Mouse (Mus musculus) gastrocnemius, postnatal 36 days (tissue): Measurements from ENCODE around the gene Pxmp2. TPM values are rescaled to one million over a fixed set of nuclear protein-coding genes. Genes with fewer than 3 reads are reported as not detected.
A peak's percentile ranks its signal among the peaks of the same experiment; 100 is the strongest.

Experiments used
- DNase-seq, 2 experiments: peaks; one replicate each; pipeline ENCODE4 v3.0.0; 2022
- intact Hi-C: fragments of 180-260 bp; cut with DNase I; formaldehyde crosslinking; loops from one replicate; pipeline ENCODE4 v1.15.1; 2025
- total RNA-seq, 2 experiments: library from RNA; stranded (reverse); gene quantifications; 2 replicates each; pipeline ENCODE4 v1.2.3; 2021

The Pxmp2 gene
- total RNA-seq, 2 experiments from 2014 or later: 31.8 to 48.6 TPM

GRCm38 (mm10) chr5:110232346-110232745, 53.6 kb downstream of the Pxmp2 start:
- no peak for DNase-seq
- intact Hi-C loops: no loop called here

GRCm38 (mm10) chr5:110231638-110232037, 54.3 kb downstream of the Pxmp2 start:
- intact Hi-C loops: no loop called here
- no peak for DNase-seq

- peak; percentile 87 to 93 for DNase-seq
- intact Hi-C loops: no loop called here
Observed at GRCm38 (mm10) chr5:110230780-110231461, 55.1 kb downstream of the Pxmp2 start, which contains the start of gene Ankle2. Gene Ankle2, plus strand, starts transcription at chr5:110231004.

- intact Hi-C loops: no loop called here
- no peak for DNase-seq
Observed at GRCm38 (mm10) chr5:110230401-110230779, 55.6 kb downstream of the Pxmp2 start.

- no peak for DNase-seq
- intact Hi-C loops: no loop called here
Observed at GRCm38 (mm10) chr5:110227336-110227883, 58.6 kb downstream of the Pxmp2 start.

- intact Hi-C loops: no loop called here
- DNase-seq: no peak
Observed at GRCm38 (mm10) chr5:110225056-110225455, 60.9 kb downstream of the Pxmp2 start.

Other genes starting within 250 kb of the Pxmp2 start
- 1 to 10 TPM; 2.1 to 2.6 TPM for gene Gm17655, start 213.7 kb downstream of the Pxmp2 start, total RNA-seq
- gene Gm35315, start 191.8 kb downstream of the Pxmp2 start, total RNA-seq: under 1 TPM; 0.07 to 0.23 TPM
- gene Plcxd1, start 186.2 kb downstream of the Pxmp2 start, total RNA-seq: not detected
- gene Gtpbp6, start 178.0 kb downstream of the Pxmp2 start, total RNA-seq: 10 to 100 TPM; 13.6 to 14.3 TPM
- 1 to 10 TPM; 3.0 to 3.2 TPM for gene Zfp605, start 176.1 kb downstream of the Pxmp2 start, total RNA-seq
- 10 to 100 TPM; 12.3 to 14.1 TPM for gene Chfr, start 150.3 kb downstream of the Pxmp2 start, total RNA-seq
- gene Golga3, start 109.5 kb downstream of the Pxmp2 start, total RNA-seq: 10 to 100 TPM; 36.4 to 39.9 TPM
- 10 to 100 TPM; 22.3 to 24.8 TPM for gene Ankle2, start 55.2 kb downstream of the Pxmp2 start, total RNA-seq
- gene Pgam5, start 16.3 kb downstream of the Pxmp2 start, total RNA-seq: 10 to 100 TPM; 23.1 to 27.3 TPM
- gene Pole, start 120 bp upstream of the Pxmp2 start, total RNA-seq: 1 to 10 TPM in 1 of 2 experiments, under 1 TPM in 1; 0.84 to 2.7 TPM
- gene P2rx2, start 57.0 kb upstream of the Pxmp2 start, total RNA-seq: not detected
- gene Lrcol1, start 58.5 kb upstream of the Pxmp2 start, total RNA-seq: not detected
- 10 to 100 TPM; 30.4 to 32.9 TPM for gene Fbrsl1, start 162.3 kb upstream of the Pxmp2 start, total RNA-seq